Mouse (Mus musculus) lung, postnatal 10 days (tissue): ENCODE results near the gene Stmn3.
A peak's percentile ranks its signal among the peaks of the same experiment; 100 is the strongest.

Experiments used
- DNase-seq: peaks from one replicate; pipeline ENCODE4 v3.0.0; 2021

Stmn3 gene

DNA sequence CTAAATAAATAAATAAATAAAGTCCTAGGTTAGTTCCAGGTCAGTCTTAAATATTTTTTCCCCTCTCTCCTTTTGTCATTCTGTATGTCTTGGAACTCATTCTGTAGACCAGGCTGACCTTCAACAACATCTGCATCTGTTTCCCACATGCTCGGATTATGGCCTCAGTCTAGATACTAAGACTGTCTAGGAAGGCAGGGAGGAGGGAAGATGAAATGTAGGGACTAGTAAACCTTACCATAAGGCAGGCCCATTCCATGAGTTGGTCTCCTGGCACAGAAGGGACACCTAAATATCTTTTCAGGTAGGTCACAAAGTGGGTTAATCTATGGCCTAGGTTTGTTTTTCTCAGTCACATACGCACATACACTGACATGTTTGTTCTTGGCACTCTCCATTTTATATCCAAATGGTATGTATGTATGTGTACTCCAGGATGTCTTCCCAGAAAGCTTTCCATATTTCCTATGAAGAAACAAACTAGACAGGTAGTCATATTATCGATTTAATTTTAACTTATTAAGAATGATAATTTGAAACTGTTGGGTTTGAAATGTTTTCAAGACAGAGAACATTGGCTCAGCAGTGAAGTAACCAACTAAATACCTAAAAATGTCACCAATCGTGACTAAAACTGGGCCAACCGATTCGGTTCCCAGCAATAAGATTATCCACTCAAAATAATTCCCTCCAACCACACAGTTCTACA lies 27.5 kb downstream of the Stmn3 start:
- no peak for DNase-seq

DNA sequence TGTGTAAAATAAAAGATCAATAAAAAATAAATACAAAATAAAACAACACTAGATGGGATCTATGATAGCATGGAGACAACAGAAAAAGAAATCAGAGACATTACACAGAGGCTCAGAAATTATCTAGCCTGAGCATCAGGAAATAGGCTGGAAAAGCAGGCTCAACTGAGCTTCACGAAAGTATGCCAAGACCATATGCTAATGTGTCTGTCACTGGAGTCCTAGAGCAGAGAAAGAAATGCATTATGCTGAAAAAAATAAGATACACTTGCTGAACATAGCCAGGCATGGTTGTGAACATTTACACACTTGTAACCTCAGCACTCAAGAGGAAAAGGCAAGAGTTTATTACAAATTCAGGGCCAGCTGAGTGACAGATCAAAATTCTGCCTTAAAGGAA lies 34.3 kb downstream of the Stmn3 start:
- DNase-seq = no peak

DNA sequence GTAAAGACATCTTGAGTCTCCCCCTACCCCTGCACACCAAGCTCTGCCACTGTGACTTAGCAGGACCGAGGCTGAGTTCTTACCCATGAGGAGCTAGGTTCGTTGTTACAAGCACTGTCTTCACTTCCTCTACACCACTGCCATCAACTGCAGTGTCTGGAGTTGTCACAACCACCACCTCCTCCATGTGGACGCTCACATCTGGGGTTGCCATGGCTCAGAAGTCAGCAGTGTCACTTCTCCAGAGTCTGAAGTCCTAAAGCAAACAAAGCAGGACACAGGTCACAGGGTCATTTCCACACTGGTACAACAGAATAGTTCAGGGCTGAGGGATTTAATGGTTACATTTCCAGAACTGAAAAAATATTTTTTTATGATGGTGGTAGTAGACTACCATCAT lies 36.4 kb downstream of the Stmn3 start:
- no peak for DNase-seq

DNA sequence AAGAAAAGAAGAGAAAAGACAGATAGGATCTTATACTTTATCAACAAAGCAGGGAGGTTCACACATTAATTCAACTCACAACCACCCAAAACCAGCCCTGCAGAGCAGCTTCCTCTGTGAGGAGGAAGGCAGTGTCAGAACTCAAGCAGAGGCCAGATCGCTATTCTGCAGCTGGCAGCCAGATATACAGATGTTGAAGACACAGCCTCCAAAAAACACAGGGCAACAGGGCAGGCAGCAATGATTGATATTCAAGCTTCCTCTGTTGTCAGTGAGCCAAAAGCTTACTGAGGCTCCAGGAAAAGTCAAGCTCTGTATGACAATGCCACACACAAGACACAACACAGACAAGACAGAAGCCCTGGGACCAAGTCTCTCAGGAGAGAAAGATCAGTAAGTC lies 37.5 kb downstream of the Stmn3 start:
- DNase-seq = peak; percentile 62

DNA sequence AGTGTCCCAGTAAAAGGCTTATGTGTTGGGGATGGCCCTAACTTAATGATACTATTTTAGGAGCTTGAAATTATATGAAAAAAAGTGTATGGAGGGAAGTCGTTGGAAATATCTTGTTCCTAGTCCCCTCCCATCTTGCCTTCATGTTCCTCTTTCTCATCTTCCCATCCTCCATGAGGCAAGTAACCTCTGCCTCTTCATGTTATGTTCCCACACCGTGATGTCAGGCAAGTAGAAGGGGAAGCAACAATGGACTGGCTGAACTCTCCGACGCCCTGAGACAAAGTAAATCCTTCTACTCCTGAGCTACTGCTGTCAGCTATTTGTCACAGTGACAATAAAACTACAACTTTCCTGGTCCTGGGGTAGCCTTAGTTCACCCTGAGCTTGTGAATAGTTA lies 39.7 kb downstream of the Stmn3 start:
- DNase-seq = no peak

DNA sequence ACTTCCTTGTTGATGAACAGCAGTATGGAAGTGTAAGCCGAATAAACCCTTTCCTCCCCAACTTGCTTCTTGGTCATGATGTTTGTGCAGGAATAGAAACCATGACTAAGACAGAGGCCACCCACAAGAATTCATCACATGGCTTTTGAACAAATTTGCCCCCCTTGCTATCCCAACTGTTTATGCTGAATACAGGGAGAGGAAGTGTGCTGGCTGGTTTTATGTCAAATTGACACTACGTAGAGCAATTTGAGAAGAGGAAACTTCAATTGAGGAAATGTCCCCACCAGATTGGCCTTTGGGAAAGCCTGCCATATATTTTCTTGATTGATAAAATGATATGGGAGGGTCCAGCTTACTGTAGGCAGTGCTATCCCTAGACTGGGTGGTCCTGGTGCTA lies 40.5 kb downstream of the Stmn3 start:
- no peak for DNase-seq

DNA sequence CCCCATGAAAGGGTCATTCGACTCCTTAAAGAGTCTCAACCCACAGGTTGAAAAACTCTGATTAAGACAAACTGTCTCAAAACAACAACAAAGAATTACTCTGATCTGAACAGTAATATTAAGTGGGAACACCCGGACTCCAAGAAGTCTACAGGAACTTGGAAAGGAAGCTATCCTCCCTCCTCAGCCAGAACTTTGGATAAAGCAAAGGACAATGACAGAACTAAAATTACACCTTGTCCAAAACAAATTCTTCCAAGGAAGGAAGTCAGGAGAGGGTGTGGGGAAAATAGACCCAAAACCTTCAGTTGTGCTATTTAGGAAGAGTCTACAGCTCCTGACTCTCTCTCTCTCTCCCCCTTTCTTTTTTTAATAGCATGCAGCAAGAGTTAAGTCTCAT lies 42.2 kb downstream of the Stmn3 start:
- DNase-seq = no peak

DNA sequence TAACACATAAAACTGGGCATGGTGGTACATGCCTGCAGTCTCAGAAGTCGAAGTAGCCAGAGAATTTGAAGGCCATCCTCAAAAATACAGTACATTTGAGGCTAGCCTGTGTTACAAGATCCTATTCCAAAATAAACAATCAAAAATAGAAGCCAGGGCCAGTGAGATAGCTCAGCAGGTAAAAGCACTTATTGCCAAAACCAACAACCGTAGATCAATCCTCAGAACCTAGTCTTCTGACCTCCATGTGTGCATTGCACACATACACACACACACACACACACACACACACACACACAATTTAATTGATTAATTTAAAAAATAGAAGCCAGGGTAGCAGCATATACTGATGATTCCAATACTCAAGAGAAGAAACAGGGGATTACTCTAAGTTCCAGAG lies 47.5 kb downstream of the Stmn3 start:
- no peak for DNase-seq
